Mouse (Mus musculus): Measurements from ENCODE around the gene Tom1. TPM values are rescaled to one million over a fixed set of nuclear protein-coding genes. Genes with fewer than 3 reads are reported as not detected.

Gene Tom1
- total and polyA plus RNA-seq, 2 experiments, result 12.2 to 27.7 TPM

- Histone ChIP-seq H3K36me3 (ENCODE audit: control insufficient read depth, insufficient read depth, low read length) (no peaks in the 10 kb centered on the region), H3K4me1 (ENCODE audit: control insufficient read depth, insufficient read depth, low read length) (peaks cover 11% of the 10 kb centered on the region), H3K27me3 (ENCODE audit: control insufficient read depth, insufficient read depth, low read length) (no peaks in the 10 kb centered on the region), H3K9ac (ENCODE audit: low read depth, low read length) (no peak overlapping the region), H3K4me3 (ENCODE audit: insufficient read depth, low read depth, low read length) (peak overlapping the region; percentile 63; the same call in 1 of the 2 replicates), H3K79me2 (ENCODE audit: control insufficient read depth, insufficient read depth, low read length) (no peaks in the 10 kb centered on the region), H3K27ac (replicated peaks; ENCODE audit: insufficient read depth, low read depth, low read length) (no peak overlapping the region)
- no peak for TF ChIP-seq POLR2A (IDR thresholded peaks at IDR 0.05; ENCODE audit: extremely low read depth, insufficient read depth, low read length)
- TF ChIP-seq CTCF (IDR thresholded peaks at IDR 0.05; ENCODE audit: low read depth, low read length), result no peak
- DNase-seq (ENCODE audit: extremely low read depth, low read depth, low spot score), result no peak
- 25% methylated on average over 13 of the region's 13 CpGs for WGBS
Observed at GRCm38 (mm10) chr8:75110093-75110492, 76.6 kb downstream of the Tom1 start.

- no peak for TF ChIP-seq POLR2A (IDR thresholded peaks at IDR 0.05; ENCODE audit: extremely low read depth, insufficient read depth, low read length)
- DNase-seq (ENCODE audit: extremely low read depth, low read depth, low spot score), result no peak
- WGBS, result 100% methylated on average over 1 of the region's 1 CpGs
- Histone ChIP-seq H3K36me3 (ENCODE audit: control insufficient read depth, insufficient read depth, low read length) (peaks cover 5% of the 10 kb centered on the region), H3K79me2 (ENCODE audit: control insufficient read depth, insufficient read depth, low read length) (no peaks in the 10 kb centered on the region), H3K27ac (replicated peaks; ENCODE audit: insufficient read depth, low read depth, low read length) (no peak overlapping the region), H3K4me3 (ENCODE audit: insufficient read depth, low read depth, low read length) (no peak overlapping the region), H3K27me3 (ENCODE audit: control insufficient read depth, insufficient read depth, low read length) (no peaks in the 10 kb centered on the region), H3K9ac (ENCODE audit: low read depth, low read length) (no peak overlapping the region), H3K4me1 (ENCODE audit: control insufficient read depth, insufficient read depth, low read length) (no peaks in the 10 kb centered on the region)
Observed at GRCm38 (mm10) chr8:75118505-75118904, 85.0 kb downstream of the Tom1 start.

GRCm38 (mm10) chr8:75119287-75119686, 85.8 kb downstream of the Tom1 start:
- H3K9ac ChIP-seq (ENCODE audit: low read depth, low read length), result no peak overlapping the region
- TF ChIP-seq POLR2A (IDR thresholded peaks at IDR 0.05; ENCODE audit: extremely low read depth, insufficient read depth, low read length) (no peak), CTCF (IDR thresholded peaks at IDR 0.05; ENCODE audit: low read depth, low read length) (no peak)
- DNase-seq (ENCODE audit: extremely low read depth, low read depth, low spot score), result no peak
- no peaks in the 10 kb centered on the region for H3K27me3 ChIP-seq (ENCODE audit: control insufficient read depth, insufficient read depth, low read length)
- H3K36me3 ChIP-seq (ENCODE audit: control insufficient read depth, insufficient read depth, low read length), result peaks cover 5% of the 10 kb centered on the region
- no peak overlapping the region for H3K27ac ChIP-seq (replicated peaks; ENCODE audit: insufficient read depth, low read depth, low read length)
- no peak overlapping the region for H3K4me3 ChIP-seq (ENCODE audit: insufficient read depth, low read depth, low read length)
- WGBS, result 97% methylated on average over 2 of the region's 2 CpGs
- H3K4me1 ChIP-seq (ENCODE audit: control insufficient read depth, insufficient read depth, low read length), result no peaks in the 10 kb centered on the region
- H3K79me2 ChIP-seq (ENCODE audit: control insufficient read depth, insufficient read depth, low read length), result no peaks in the 10 kb centered on the region

Other genes with a start within 250 kb of the Tom1 start
- not detected in 2 replicates for gene Isx, start 160.5 kb upstream of the Tom1 start, total RNA-seq (2014; rRNA removed)
- 0.06 TPM in 1 of 2 replicates, not detected in the other for gene Isx, start 160.5 kb upstream of the Tom1 start, polyA plus RNA-seq (2012; rRNA removed)
- gene Hmgxb4, start 40.3 kb upstream of the Tom1 start, total RNA-seq (2014; rRNA removed), result 8.8 and 9.4 TPM in 2 replicates
- gene Hmgxb4, start 40.3 kb upstream of the Tom1 start, polyA plus RNA-seq (2012; rRNA removed), result 3.1 and 4.5 TPM in 2 replicates
- 16.0 and 33.4 TPM in 2 replicates for gene Hmox1, start 59.9 kb downstream of the Tom1 start, total RNA-seq (2014; rRNA removed)
- 12.4 and 19.2 TPM in 2 replicates for gene Hmox1, start 59.9 kb downstream of the Tom1 start, polyA plus RNA-seq (2012; rRNA removed)
- gene Mcm5, start 75.9 kb downstream of the Tom1 start, total RNA-seq (2014; rRNA removed), result 2.8 and 8.3 TPM in 2 replicates
- 2.0 and 2.2 TPM in 2 replicates for gene Mcm5, start 75.9 kb downstream of the Tom1 start, polyA plus RNA-seq (2012; rRNA removed)
- 0.09 TPM in 1 of 2 replicates, not detected in the other for gene Rasd2, start 180.2 kb downstream of the Tom1 start, total RNA-seq (2014; rRNA removed)
- 0.02 and 0.13 TPM in 2 replicates for gene Rasd2, start 180.2 kb downstream of the Tom1 start, polyA plus RNA-seq (2012; rRNA removed)

All from liver, adult 2 months (tissue).